Mouse (Mus musculus): ENCODE data around the gene Cx3cl1. TPM values are rescaled to one million over a fixed set of nuclear protein-coding genes. Genes with fewer than 3 reads are reported as not detected.
A peak's percentile ranks its signal among the peaks of the same experiment; 100 is the strongest.

The Cx3cl1 gene
- polyA plus RNA-seq, 1 experiment, result 102 TPM

DNA sequence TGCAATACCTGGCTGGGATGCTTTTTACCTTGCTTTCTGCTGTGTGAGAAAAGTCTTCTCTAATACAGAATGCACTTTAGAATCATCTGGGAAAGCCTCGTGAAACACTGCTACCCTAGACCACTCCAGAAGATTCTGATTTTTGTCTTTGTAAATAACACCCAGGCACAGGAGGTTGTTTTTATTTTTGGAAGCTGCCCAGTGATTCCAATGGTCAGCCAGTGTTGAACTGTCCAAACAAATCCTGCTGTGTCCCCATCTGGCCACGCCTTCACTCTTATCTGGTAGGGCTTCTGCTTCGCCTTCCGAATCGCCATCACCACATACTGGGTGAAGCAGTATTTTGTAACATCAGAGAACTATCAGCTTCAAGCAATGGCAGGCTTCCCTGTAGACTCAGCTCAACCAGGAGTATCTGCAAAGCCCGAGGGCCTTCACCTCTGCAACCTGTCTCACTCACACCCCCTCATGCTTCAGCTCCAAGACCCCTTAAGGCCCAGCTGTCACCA, 47.9 kb downstream of the Cx3cl1 start:
- TF ChIP-seq POLR2A (IDR thresholded peaks at IDR 0.05; ENCODE audit: borderline replicate concordance, insufficient read depth, low read length) (no peak), CTCF (IDR thresholded peaks at IDR 0.05; ENCODE audit: borderline replicate concordance, insufficient read depth, low read depth, low read length) (no peak)
- H3K27me3 ChIP-seq (ENCODE audit: control insufficient read depth, insufficient read depth, low read length), result no peaks in the 10 kb centered on the region
- 40% methylated on average over 6 of the region's 6 CpGs for WGBS
- DNase-seq, result no peak
- no peaks in the 10 kb centered on the region; the same call in 1 of the 2 replicates for H3K4me1 ChIP-seq (ENCODE audit: control insufficient read depth, insufficient read depth, low read length)
- no peak overlapping the region for H3K27ac ChIP-seq (ENCODE audit: insufficient read depth, low read length)
- no peak overlapping the region for H3K4me3 ChIP-seq (replicated peaks; ENCODE audit: insufficient read depth, low read depth, low read length)

DNA sequence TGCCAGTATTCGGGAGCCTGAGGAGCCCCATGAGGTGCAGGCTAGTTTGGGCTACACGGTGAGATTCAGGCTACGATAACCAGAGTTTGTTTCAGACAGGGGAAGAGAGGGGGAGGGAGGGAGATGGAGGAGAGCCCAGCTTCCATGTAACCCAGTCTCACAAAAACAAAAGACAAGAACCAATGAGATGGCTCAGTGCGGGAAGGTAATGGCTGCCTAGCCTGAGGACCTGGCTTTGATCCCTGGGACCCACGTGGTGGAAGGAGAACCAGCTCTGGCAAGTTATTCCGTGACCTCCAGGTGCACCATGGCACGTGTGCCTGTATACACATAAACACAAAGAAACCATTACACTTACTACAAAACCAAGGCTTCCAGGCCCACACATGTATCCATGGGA, 48.7 kb downstream of the Cx3cl1 start:
- TF ChIP-seq CTCF (IDR thresholded peaks at IDR 0.05; ENCODE audit: borderline replicate concordance, insufficient read depth, low read depth, low read length), result no peak
- no peak for TF ChIP-seq POLR2A (IDR thresholded peaks at IDR 0.05; ENCODE audit: borderline replicate concordance, insufficient read depth, low read length)
- no peaks in the 10 kb centered on the region for H3K27me3 ChIP-seq (ENCODE audit: control insufficient read depth, insufficient read depth, low read length)
- H3K27ac ChIP-seq (ENCODE audit: insufficient read depth, low read length), result no peak overlapping the region
- DNase-seq, result no peak
- WGBS, result 79% methylated on average over 7 of the region's 7 CpGs
- H3K4me3 ChIP-seq (replicated peaks; ENCODE audit: insufficient read depth, low read depth, low read length), result no peak overlapping the region
- H3K4me1 ChIP-seq (ENCODE audit: control insufficient read depth, insufficient read depth, low read length), result no peaks in the 10 kb centered on the region; the same call in 1 of the 2 replicates

DNA sequence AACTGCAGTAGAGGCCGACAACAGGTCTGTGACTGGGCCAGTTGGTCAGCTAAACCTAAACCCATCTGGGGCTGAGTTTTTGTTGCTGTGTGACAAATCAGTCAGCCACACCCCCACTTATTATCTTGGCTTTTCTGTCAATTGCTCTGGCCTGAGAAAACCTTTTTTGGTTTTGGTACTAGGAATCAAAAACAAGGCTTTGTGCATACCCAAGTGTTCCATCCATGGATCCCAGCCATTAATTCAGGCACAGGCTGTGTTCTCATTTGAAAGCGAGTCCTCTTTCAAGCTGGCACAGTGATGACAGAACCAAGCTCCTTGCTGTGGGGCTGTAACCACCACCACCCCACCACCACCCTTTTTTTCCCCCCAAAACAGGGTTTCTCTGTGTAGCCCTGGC, 49.6 kb downstream of the Cx3cl1 start:
- Histone ChIP-seq H3K27me3 (ENCODE audit: control insufficient read depth, insufficient read depth, low read length) (no peaks in the 10 kb centered on the region), H3K4me1 (ENCODE audit: control insufficient read depth, insufficient read depth, low read length) (no peaks in the 10 kb centered on the region; the same call in 1 of the 2 replicates), H3K4me3 (replicated peaks; ENCODE audit: insufficient read depth, low read depth, low read length) (no peak overlapping the region), H3K27ac (ENCODE audit: insufficient read depth, low read length) (no peak overlapping the region)
- 83% methylated on average over 2 of the region's 2 CpGs for WGBS
- no peak for DNase-seq
- TF ChIP-seq POLR2A (IDR thresholded peaks at IDR 0.05; ENCODE audit: borderline replicate concordance, insufficient read depth, low read length) (no peak), CTCF (IDR thresholded peaks at IDR 0.05; ENCODE audit: borderline replicate concordance, insufficient read depth, low read depth, low read length) (no peak)

DNA sequence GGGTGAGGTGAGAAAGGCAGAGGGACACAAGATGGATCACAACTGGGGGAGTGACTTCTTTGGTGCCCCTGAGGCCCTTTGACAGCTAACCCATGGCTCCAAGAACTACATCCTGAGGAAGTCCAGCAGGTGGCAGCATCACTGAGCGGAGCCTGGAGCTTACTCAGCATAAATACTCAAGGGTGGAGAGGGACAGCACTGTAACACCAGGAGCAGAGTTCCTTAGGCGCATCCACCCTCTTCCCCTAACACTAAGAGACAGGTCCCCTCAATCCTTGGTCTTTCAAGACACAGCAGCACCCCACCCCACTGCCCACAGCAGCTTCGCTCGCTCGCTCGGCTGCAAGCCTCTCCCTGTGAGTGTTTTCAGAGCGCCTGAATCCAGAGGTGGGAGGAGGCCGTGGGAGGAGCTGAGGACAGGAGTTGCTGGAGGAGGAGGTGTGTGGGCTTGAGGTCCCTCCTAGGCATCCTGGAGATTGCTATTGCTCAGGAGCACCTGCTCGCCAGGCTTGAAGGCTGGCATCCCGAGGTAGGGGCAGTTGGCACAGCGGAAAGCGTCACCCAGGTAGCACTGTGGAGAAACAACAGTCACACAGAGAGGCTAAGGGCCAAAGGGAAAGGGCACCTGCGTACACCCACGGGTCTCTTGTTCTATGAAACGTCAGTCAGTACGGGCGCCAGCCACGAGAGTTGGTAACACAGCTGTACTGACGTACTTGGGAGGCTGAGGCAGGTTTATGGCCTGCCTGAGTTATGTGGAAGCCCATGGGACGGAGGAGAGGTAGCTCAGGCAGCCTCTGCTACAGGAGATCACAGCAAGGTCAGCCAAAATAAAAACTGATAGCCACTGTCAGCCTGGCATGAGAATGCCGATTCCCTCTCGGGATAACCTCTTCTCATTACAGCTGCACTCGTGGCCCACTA, 51.1 kb downstream of the Cx3cl1 start:
- peak in 1 of 2 experiments; percentile 51 for DNase-seq
- Histone ChIP-seq H3K4me1 (ENCODE audit: control insufficient read depth, insufficient read depth, low read length) (no peaks in the 10 kb centered on the region; the same call in 1 of the 2 replicates), H3K4me3 (replicated peaks; ENCODE audit: insufficient read depth, low read depth, low read length) (no peak overlapping the region), H3K27me3 (ENCODE audit: control insufficient read depth, insufficient read depth, low read length) (no peaks in the 10 kb centered on the region), H3K27ac (ENCODE audit: insufficient read depth, low read length) (no peak overlapping the region)
- TF ChIP-seq POLR2A (IDR thresholded peaks at IDR 0.05; ENCODE audit: borderline replicate concordance, insufficient read depth, low read length), result no peak
- peak; percentile 65 for TF ChIP-seq CTCF (IDR thresholded peaks at IDR 0.05; ENCODE audit: borderline replicate concordance, insufficient read depth, low read depth, low read length)
- WGBS, result 83% methylated on average over 23 of the region's 23 CpGs

DNA sequence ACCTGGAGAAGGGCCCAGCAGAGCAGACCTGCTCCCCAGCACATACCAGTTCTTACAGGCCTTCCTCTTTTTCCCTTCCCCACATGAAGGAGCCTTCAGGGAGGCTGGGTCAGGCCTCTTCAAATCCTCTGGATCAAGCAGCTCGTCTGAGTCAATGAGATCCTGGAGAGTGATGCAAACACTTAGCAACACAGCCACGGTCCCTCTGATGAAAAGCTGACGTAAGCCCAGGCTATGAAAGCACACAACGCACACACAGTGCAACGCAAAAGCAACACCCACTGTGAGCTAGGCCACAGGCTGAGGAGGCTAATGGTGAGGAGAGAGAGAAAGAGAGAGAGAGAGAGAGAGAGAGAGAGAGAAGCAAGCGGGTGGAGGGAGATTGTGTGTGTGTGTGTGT, 53.4 kb downstream of the Cx3cl1 start:
- Histone ChIP-seq H3K27me3 (ENCODE audit: control insufficient read depth, insufficient read depth, low read length) (no peaks in the 10 kb centered on the region), H3K27ac (ENCODE audit: insufficient read depth, low read length) (no peak overlapping the region), H3K4me1 (ENCODE audit: control insufficient read depth, insufficient read depth, low read length) (no peaks in the 10 kb centered on the region; the same call in 1 of the 2 replicates), H3K4me3 (replicated peaks; ENCODE audit: insufficient read depth, low read depth, low read length) (no peak overlapping the region)
- TF ChIP-seq POLR2A (IDR thresholded peaks at IDR 0.05; ENCODE audit: borderline replicate concordance, insufficient read depth, low read length), result no peak
- TF ChIP-seq CTCF (IDR thresholded peaks at IDR 0.05; ENCODE audit: borderline replicate concordance, insufficient read depth, low read depth, low read length), result no peak
- WGBS, result 81% methylated on average over 6 of the region's 6 CpGs
- DNase-seq, result no peak

DNA sequence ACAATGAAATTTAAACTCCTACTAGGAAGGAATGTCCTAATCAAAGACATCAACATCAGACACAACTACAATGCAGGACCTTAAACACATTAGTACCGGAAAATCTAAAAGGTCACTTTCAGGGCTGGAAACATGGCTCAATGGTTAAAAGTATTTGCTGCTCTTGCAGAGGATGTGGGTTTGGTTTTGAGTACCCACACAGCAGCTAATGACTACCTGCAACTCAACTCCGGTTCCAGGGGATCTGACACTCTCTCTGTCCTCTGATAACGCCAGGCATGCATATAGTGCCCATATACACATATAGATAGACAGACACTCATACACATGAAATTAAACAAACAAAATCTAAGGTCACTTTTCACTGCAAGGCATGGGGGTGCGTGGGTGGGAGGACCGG, 54.4 kb downstream of the Cx3cl1 start:
- WGBS, result 97% methylated on average over 5 of the region's 5 CpGs
- H3K4me3 ChIP-seq (replicated peaks; ENCODE audit: insufficient read depth, low read depth, low read length), result no peak overlapping the region
- no peaks in the 10 kb centered on the region; the same call in 1 of the 2 replicates for H3K4me1 ChIP-seq (ENCODE audit: control insufficient read depth, insufficient read depth, low read length)
- no peak for TF ChIP-seq POLR2A (IDR thresholded peaks at IDR 0.05; ENCODE audit: borderline replicate concordance, insufficient read depth, low read length)
- no peak for TF ChIP-seq CTCF (IDR thresholded peaks at IDR 0.05; ENCODE audit: borderline replicate concordance, insufficient read depth, low read depth, low read length)
- H3K27ac ChIP-seq (ENCODE audit: insufficient read depth, low read length), result no peak overlapping the region
- H3K27me3 ChIP-seq (ENCODE audit: control insufficient read depth, insufficient read depth, low read length), result no peaks in the 10 kb centered on the region
- no peak for DNase-seq

DNA sequence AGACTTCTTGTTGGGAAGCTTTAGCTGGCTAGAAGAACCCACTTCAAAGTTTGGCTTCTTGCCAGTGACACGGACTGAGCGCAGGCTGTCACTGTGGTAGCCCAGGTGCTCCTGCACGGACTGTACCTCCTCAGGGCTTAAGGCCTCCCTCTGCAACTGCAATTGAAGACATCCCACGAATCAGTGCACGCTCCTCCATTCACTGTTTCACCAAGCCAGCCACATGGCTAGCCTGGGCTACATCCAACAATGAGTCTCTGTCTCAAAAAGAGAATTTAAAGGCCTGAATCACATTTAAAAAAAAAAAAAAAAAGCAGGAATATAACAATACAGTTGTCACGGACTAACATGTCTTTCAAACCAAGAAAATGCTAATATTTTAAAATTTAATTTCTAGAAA, 56.5 kb downstream of the Cx3cl1 start:
- WGBS, result 51% methylated on average over 6 of the region's 6 CpGs
- DNase-seq, result no peak

More for the DNA sequence above, 56.5 kb downstream of the Cx3cl1 start:
- H3K27me3 ChIP-seq (ENCODE audit: control insufficient read depth, insufficient read depth, low read length), result no peaks in the 10 kb centered on the region
- H3K4me1 ChIP-seq (ENCODE audit: control insufficient read depth, insufficient read depth, low read length), result no peaks in the 10 kb centered on the region
- no peak overlapping the region for H3K27ac ChIP-seq (ENCODE audit: insufficient read depth, low read length)
- no peak for TF ChIP-seq POLR2A (IDR thresholded peaks at IDR 0.05; ENCODE audit: borderline replicate concordance, insufficient read depth, low read length)
- no peak for TF ChIP-seq CTCF (IDR thresholded peaks at IDR 0.05; ENCODE audit: borderline replicate concordance, insufficient read depth, low read depth, low read length)
- no peak overlapping the region for H3K4me3 ChIP-seq (replicated peaks; ENCODE audit: insufficient read depth, low read depth, low read length)

Other genes with a start within 250 kb of the Cx3cl1 start
- gene Cpne2, start 239.0 kb upstream of the Cx3cl1 start, polyA plus RNA-seq (2012; rRNA removed), result 39.3 and 46.3 TPM in 2 replicates
- 22.0 TPM in 2 replicates for gene Rspry1, start 170.1 kb upstream of the Cx3cl1 start, polyA plus RNA-seq (2012; rRNA removed)
- 56.1 and 57.6 TPM in 2 replicates for gene Fam192a, start 170.0 kb upstream of the Cx3cl1 start, polyA plus RNA-seq (2012; rRNA removed)
- gene Arl2bp, start 105.4 kb upstream of the Cx3cl1 start, polyA plus RNA-seq (2012; rRNA removed), result 198 and 211 TPM in 2 replicates
- gene Pllp, start 75.7 kb upstream of the Cx3cl1 start, polyA plus RNA-seq (2012; rRNA removed), result 214 and 242 TPM in 2 replicates
- gene Ccl22, start 26.4 kb upstream of the Cx3cl1 start, polyA plus RNA-seq (2012; rRNA removed), result 0.16 and 0.21 TPM in 2 replicates
- 0.36 and 1.1 TPM in 2 replicates for gene Ccl17, start 38.4 kb downstream of the Cx3cl1 start, polyA plus RNA-seq (2012; rRNA removed)
- gene Coq9, start 66.3 kb downstream of the Cx3cl1 start, polyA plus RNA-seq (2012; rRNA removed), result 155 and 163 TPM in 2 replicates
- gene Ciapin1, start 66.3 kb downstream of the Cx3cl1 start, polyA plus RNA-seq (2012; rRNA removed), result 58.2 and 58.4 TPM in 2 replicates
- 154 and 166 TPM in 2 replicates for gene Polr2c, start 85.4 kb downstream of the Cx3cl1 start, polyA plus RNA-seq (2012; rRNA removed)
- 12.1 and 12.5 TPM in 2 replicates for gene Dok4, start 104.3 kb downstream of the Cx3cl1 start, polyA plus RNA-seq (2012; rRNA removed)
- gene Ccdc102a, start 146.1 kb downstream of the Cx3cl1 start, polyA plus RNA-seq (2012; rRNA removed), result 3.0 and 3.2 TPM in 2 replicates
- 0.06 and 0.08 TPM in 2 replicates for gene Adgrg5, start 151.7 kb downstream of the Cx3cl1 start, polyA plus RNA-seq (2012; rRNA removed)
- gene Adgrg1, start 202.7 kb downstream of the Cx3cl1 start, polyA plus RNA-seq (2012; rRNA removed), result 75.8 and 79.1 TPM in 2 replicates
- 0.16 and 0.25 TPM in 2 replicates for gene Adgrg3, start 245.7 kb downstream of the Cx3cl1 start, polyA plus RNA-seq (2012; rRNA removed)

All from cerebellum, adult 2 months (tissue).